Mouse (Mus musculus) hindbrain, postnatal 0 days (tissue): ENCODE results near the gene Cflar. TPM values are rescaled to one million over a fixed set of nuclear protein-coding genes. Genes with fewer than 3 reads are reported as not detected.
"Not testable (repeated sequence)": the region's sequence is repeated elsewhere in the genome, so short reads cannot be mapped to it uniquely, and the experiment has no call there.

Experiments
- ATAC-seq: fragments of 200-750 bp; cut with Nextera tagmentation; 2 replicates; pipeline ENCODE4 v1.8.0; 2017; ENCODE audit warnings: mild to moderate bottlenecking, moderate TSS enrichment, moderate library complexity
- DNase-seq: peaks from one replicate; pipeline ENCODE4 v3.0.0-alpha.2; 2015; ENCODE audit warnings: low spot score
- H3K27ac ChIP-seq: fragments of 300-500 bp; sonication (generic); 2 replicates; pipeline ENCODE4 v1.5.1; 2014; ENCODE audit warnings: mild to moderate bottlenecking
- H3K27me3 ChIP-seq: fragments of 300-500 bp; sonication (generic); 2 replicates; pipeline ENCODE4 v1.6.1; 2014; ENCODE audit warnings: low read length, mixed read lengths; ENCODE audit not compliant: insufficient read depth
- H3K36me3 ChIP-seq: fragments of 300-500 bp; sonication (generic); 2 replicates; pipeline ENCODE4 v1.6.1; 2014; ENCODE audit warnings: low read length, mixed read lengths; ENCODE audit not compliant: insufficient read depth
- H3K4me1 ChIP-seq: fragments of 300-500 bp; sonication (generic); 2 replicates; pipeline ENCODE4 v1.6.1; 2014; ENCODE audit warnings: antibody characterized with exemption, low read length, mixed read lengths; ENCODE audit not compliant: insufficient read depth
- H3K4me2 ChIP-seq: fragments of 300-500 bp; sonication (generic); 2 replicates; pipeline ENCODE4 v1.6.1; 2014; ENCODE audit warnings: low read depth, mild to moderate bottlenecking, low read length, moderate library complexity, mixed read lengths
- H3K4me3 ChIP-seq: fragments of 300-500 bp; sonication (generic); 2 replicates; pipeline ENCODE4 v1.5.1; 2014; ENCODE audit warnings: low read length
- H3K9ac ChIP-seq: fragments of 300-500 bp; sonication (generic); replicated peaks from 2 replicates; pipeline ENCODE4 v1.6.1; 2014; ENCODE audit warnings: mild to moderate bottlenecking, low read length, moderate library complexity, mixed read lengths
- H3K9me3 ChIP-seq: fragments of 300-500 bp; sonication (generic); 2 replicates; pipeline ENCODE4 v1.6.1; 2016; ENCODE audit warnings: low read length, mixed read lengths
- CTCF ChIP-seq: IDR thresholded peaks from 2 replicates; pipeline ENCODE4 v1.5.1; 2016; ENCODE audit warnings: antibody characterized with exemption, control low read depth, low read depth
- WGBS: fragments of 180-500 bp; shearing (Covaris S2); extraction: QIAGEN DNeasy Blood & Tissue Kit; methylation state at CpG from one replicate; pipeline ENCODE4 v1.1.7; 2014; 5-methylcytosine and 5-hydroxymethylcytosine counted together
- polyA plus RNA-seq: library from polyadenylated mRNA; unstranded; fragments of >200 nt; fragmentation: Nextera tagmentation; extraction: Ambion mirVana; gene quantifications from 2 replicates; pipeline ENCODE4 v1.2.1, GENCODE M21; 2015
- total RNA-seq: library from RNA; depleted of rRNA; stranded (reverse); fragments of >200 nt; gene quantifications from 2 replicates; pipeline ENCODE4 v1.2.3, GENCODE M21; 2014

Gene Cflar
- total and polyA plus RNA-seq, 2 experiments from 2014 or later, result 22.4 to 24.4 TPM

DNA sequence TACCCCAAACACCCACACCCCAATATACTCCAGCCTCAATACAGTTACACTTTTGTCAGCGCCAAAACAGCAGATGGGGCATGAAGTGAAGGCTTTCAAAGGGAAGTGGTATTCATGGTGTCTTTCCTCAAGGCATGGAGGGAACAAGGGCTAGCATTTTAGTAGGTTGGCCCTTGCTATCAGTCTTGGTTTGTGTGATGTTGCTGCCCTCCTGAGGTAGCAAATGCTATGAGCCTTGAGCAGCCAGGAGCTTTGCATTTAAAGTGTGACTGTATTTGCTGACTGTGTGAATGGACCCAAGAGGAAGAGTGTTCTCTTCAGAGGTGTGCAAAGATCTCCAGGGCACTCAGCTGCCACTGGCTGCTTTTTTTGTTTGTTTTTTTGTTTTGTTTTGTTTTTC lies 13.7 kb upstream of the Cflar start:
- not testable (repeated sequence) for H3K36me3 ChIP-seq, H3K4me3 ChIP-seq, H3K4me2 ChIP-seq, H3K9me3 ChIP-seq, H3K27me3 ChIP-seq, H3K9ac ChIP-seq, H3K27ac ChIP-seq, H3K4me1 ChIP-seq
- ATAC-seq (peak; percentile 84; the same call in 1 of the 2 replicates), DNase-seq (peak; percentile 59)
- peak; percentile 64 for TF ChIP-seq CTCF
- 56% methylated on average over 1 of the region's 1 CpGs for WGBS

- H3K9ac ChIP-seq, result no peak overlapping the region
- no peak overlapping the region for H3K27ac ChIP-seq
- no peaks in the 10 kb centered on the region for H3K9me3 ChIP-seq
- TF ChIP-seq CTCF, result no peak
- DNase-seq (no peak), ATAC-seq (no peak)
- no peaks in the 10 kb centered on the region for H3K27me3 ChIP-seq
- WGBS, result 88% methylated on average over 4 of the region's 4 CpGs
- H3K4me2 ChIP-seq, result no peak overlapping the region
- H3K4me3 ChIP-seq, result no peak overlapping the region
- no peaks in the 10 kb centered on the region for H3K4me1 ChIP-seq
- H3K36me3 ChIP-seq, result no peaks in the 10 kb centered on the region
Measured at GRCm38 (mm10) chr1:58698781-58699180, 12.5 kb upstream of the Cflar start.

GRCm38 (mm10) chr1:58699988-58700387 lies 11.3 kb upstream of the Cflar start:
- Histone ChIP-seq H3K27ac (no peak overlapping the region), H3K9ac (no peak overlapping the region), H3K4me2 (no peak overlapping the region), H3K4me3 (no peak overlapping the region), H3K9me3 (no peaks in the 10 kb centered on the region), H3K4me1 (no peaks in the 10 kb centered on the region), H3K27me3 (no peaks in the 10 kb centered on the region), H3K36me3 (no peaks in the 10 kb centered on the region)
- DNase-seq, result no peak
- 72% methylated on average over 3 of the region's 3 CpGs for WGBS
- TF ChIP-seq CTCF, result no peak
- ATAC-seq, result no peak

DNA sequence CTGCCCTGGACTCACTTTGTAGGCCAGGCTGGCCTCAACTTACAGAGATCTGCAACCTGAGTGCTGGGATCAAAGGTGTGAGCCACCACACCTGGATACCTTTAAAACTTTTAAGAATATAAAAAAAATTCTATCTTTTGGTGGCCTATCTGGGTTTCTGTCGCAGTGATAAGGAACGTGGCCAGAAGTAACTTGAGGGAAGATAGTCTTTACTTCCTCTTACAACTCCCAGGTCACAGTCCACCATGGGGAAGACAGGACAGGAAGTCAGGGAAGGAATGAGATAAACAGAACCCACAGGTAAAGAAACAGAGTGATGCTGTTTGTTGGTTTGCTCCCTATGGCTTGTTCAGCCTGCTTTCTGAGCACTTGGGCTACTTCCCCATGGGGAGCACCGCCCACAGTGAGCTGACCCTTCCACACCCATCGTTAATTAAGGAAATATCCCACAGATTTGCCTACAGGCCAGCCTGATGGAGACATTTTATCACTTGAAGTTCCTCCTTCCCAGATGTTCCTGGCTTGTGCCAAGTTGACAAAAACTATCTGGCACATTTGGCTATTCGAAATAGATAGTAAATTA lies 10.6 kb upstream of the Cflar start:
- H3K9me3 ChIP-seq, DNase-seq, ATAC-seq, H3K27me3 ChIP-seq, H3K4me1 ChIP-seq, H3K9ac ChIP-seq, H3K36me3 ChIP-seq, H3K4me3 ChIP-seq, H3K4me2 ChIP-seq, H3K27ac ChIP-seq: not testable (repeated sequence)
- 80% methylated on average over 4 of the region's 5 CpGs for WGBS

GRCm38 (mm10) chr1:58710043-58710442 lies 1.3 kb upstream of the Cflar start:
- not testable (repeated sequence) for H3K4me3 ChIP-seq, H3K9me3 ChIP-seq, H3K9ac ChIP-seq, H3K4me2 ChIP-seq, H3K4me1 ChIP-seq, H3K36me3 ChIP-seq, H3K27me3 ChIP-seq, H3K27ac ChIP-seq, DNase-seq, ATAC-seq
- 90% methylated on average over 1 of the region's 1 CpGs for WGBS

DNA sequence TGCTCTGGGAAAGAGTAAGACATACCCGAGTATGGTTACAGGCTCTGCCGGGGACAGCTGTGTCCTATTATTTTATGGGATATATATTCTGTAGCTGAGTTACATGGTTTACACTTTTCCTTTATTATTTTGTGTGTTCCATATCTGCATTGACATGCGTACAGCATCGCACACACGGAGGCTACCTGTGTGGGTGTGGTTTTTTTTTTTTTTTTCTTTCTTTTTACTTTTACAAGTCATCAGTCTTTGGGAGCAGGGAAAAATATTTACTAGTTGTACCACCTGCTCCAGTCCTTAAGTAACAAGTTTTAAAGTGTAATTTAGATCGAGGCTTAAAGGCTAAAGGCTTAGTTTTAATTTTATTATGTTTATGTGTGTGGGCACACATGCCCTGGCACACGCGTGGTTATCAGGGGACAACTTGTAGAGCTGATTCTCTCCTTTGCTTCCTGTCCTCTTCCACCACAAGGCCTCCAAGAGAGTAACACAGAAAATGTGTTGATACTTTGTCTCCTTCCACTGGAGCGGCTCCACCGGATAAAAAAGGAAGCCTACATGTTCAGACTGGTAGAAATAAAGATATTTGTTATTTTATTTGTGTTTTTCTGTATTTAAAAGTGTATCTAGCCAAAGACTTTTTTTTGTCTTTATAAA lies 470 bp upstream of the Cflar start:
- WGBS, result 46% methylated on average over 10 of the region's 10 CpGs
- Histone ChIP-seq H3K36me3 (no peaks in the 10 kb centered on the region), H3K9me3 (no peaks in the 10 kb centered on the region), H3K4me2 (peak overlapping the region; percentile 73), H3K9ac (peak overlapping the region; percentile 56), H3K4me3 (peak overlapping the region; percentile 64), H3K27me3 (no peaks in the 10 kb centered on the region), H3K27ac (peak overlapping the region; percentile 96), H3K4me1 (no peaks in the 10 kb centered on the region)
- DNase-seq (no peak), ATAC-seq (no peak; the same call in 1 of the 2 replicates)
- TF ChIP-seq CTCF, result no peak
